Mouse (Mus musculus) right cerebral cortex, adult 2 months (tissue): ENCODE data around the gene Xirp2.
"Not testable (repeated sequence)": the region's sequence is repeated elsewhere in the genome, so short reads cannot be mapped to it uniquely, and the experiment has no call there.

Source experiments
- DNase-seq, 2 experiments: peaks; one replicate each; pipeline ENCODE4 v3.0.0; 2021 to 2022; ENCODE audit warnings: low spot score in 2 of 2

Gene Xirp2

GRCm38 (mm10) chr2:67445780-67446179, at the start of gene Xirp2:
Gene Xirp2, plus strand, starts transcription at chr2:67446002.
- no peak for DNase-seq

- not testable (repeated sequence) for DNase-seq
These were observed 32.4 kb upstream of the Xirp2 start, which contains the start of gene Gm21830 for GRCm38 (mm10) chr2:67413425-67413824. Gene Gm21830, plus strand, starts transcription at chr2:67413725.

GRCm38 (mm10) chr2:67420853-67421252, 24.9 kb upstream of the Xirp2 start:
- no peak for DNase-seq

- DNase-seq = no peak
These were observed 23.0 kb upstream of the Xirp2 start for GRCm38 (mm10) chr2:67422799-67423198.

GRCm38 (mm10) chr2:67433081-67433480, 12.7 kb upstream of the Xirp2 start, which contains the start of gene Gm26727:
Gene Gm26727, minus strand, starts transcription at chr2:67433181.
- DNase-seq = no peak

GRCm38 (mm10) chr2:67438309-67438708, 7.5 kb upstream of the Xirp2 start:
- DNase-seq = no peak

GRCm38 (mm10) chr2:67446772-67447171, 970 bp downstream of the Xirp2 start:
- no peak for DNase-seq

GRCm38 (mm10) chr2:67447206-67447605, 1.4 kb downstream of the Xirp2 start:
- peak; percentile 57 to 58 for DNase-seq

- DNase-seq = no peak
These were observed 15.1 kb downstream of the Xirp2 start for GRCm38 (mm10) chr2:67460857-67461256.

- DNase-seq = no peak
These were observed 21.2 kb downstream of the Xirp2 start for GRCm38 (mm10) chr2:67467036-67467435.

- not testable (repeated sequence) for DNase-seq
These were observed 24.2 kb downstream of the Xirp2 start for GRCm38 (mm10) chr2:67470030-67470429.

- peak; percentile 54 to 56 for DNase-seq
These were observed 32.0 kb downstream of the Xirp2 start for GRCm38 (mm10) chr2:67477753-67478152.

- DNase-seq = no peak
These were observed 35.2 kb downstream of the Xirp2 start for GRCm38 (mm10) chr2:67481051-67481450.

- no peak for DNase-seq
These were observed 40.9 kb downstream of the Xirp2 start for GRCm38 (mm10) chr2:67486721-67487120.

GRCm38 (mm10) chr2:67487162-67487561, 41.4 kb downstream of the Xirp2 start:
- DNase-seq = peak; percentile 14 to 25

GRCm38 (mm10) chr2:67488465-67489127, 42.8 kb downstream of the Xirp2 start:
- no peak for DNase-seq

GRCm38 (mm10) chr2:67489128-67489492, 43.3 kb downstream of the Xirp2 start:
- DNase-seq = no peak

- no peak for DNase-seq
These were observed 59.7 kb downstream of the Xirp2 start for GRCm38 (mm10) chr2:67505457-67505856.

GRCm38 (mm10) chr2:67516405-67516804, 70.6 kb downstream of the Xirp2 start:
- peak; percentile 42 to 43 for DNase-seq

GRCm38 (mm10) chr2:67535347-67535746, 89.5 kb downstream of the Xirp2 start:
- no peak for DNase-seq

- no peak for DNase-seq
These were observed 93.6 kb downstream of the Xirp2 start for GRCm38 (mm10) chr2:67539426-67539825.

GRCm38 (mm10) chr2:67541957-67542696, 96.3 kb downstream of the Xirp2 start:
- peak in 1 of 2 experiments; percentile 6 for DNase-seq

GRCm38 (mm10) chr2:67544426-67544825, 98.6 kb downstream of the Xirp2 start:
- no peak for DNase-seq
